Mouse (Mus musculus) kidney, embryonic 14.5 days (tissue): ENCODE results near the gene Ilk. TPM values are rescaled to one million over a fixed set of nuclear protein-coding genes. Genes with fewer than 3 reads are reported as not detected.

Source experiments
- ATAC-seq: fragments of 200-750 bp; cut with Nextera tagmentation; 2 replicates; pipeline ENCODE4 v1.8.0; 2017; ENCODE audit warnings: moderate number of reproducible peaks, mild to moderate bottlenecking, moderate TSS enrichment, moderate library complexity; ENCODE audit not compliant: low FRiP score, low TSS enrichment
- H3K27ac ChIP-seq: fragments of 300-500 bp; sonication (generic); 2 replicates; pipeline ENCODE4 v1.5.1; 2014; ENCODE audit warnings: low read depth, mild to moderate bottlenecking, low read length, moderate library complexity, mixed read lengths
- H3K27me3 ChIP-seq: fragments of 300-500 bp; sonication (generic); 2 replicates; pipeline ENCODE4 v1.6.1; 2014; ENCODE audit warnings: mild to moderate bottlenecking, low read length; ENCODE audit not compliant: control insufficient read depth, insufficient read depth
- H3K36me3 ChIP-seq: fragments of 300-500 bp; sonication (generic); 2 replicates; pipeline ENCODE4 v1.6.1; 2014; ENCODE audit warnings: low read length, mixed read lengths; ENCODE audit not compliant: control insufficient read depth, insufficient read depth
- H3K4me1 ChIP-seq: fragments of 300-500 bp; sonication (generic); 2 replicates; pipeline ENCODE4 v1.6.1; 2014; ENCODE audit warnings: low read length, mixed read lengths; ENCODE audit not compliant: control insufficient read depth, insufficient read depth
- H3K4me2 ChIP-seq: fragments of 300-500 bp; sonication (generic); replicated peaks from 2 replicates; pipeline ENCODE4 v1.6.1; 2014; ENCODE audit warnings: low read depth, mild to moderate bottlenecking, low read length
- H3K4me3 ChIP-seq: fragments of 300-500 bp; sonication (generic); 2 replicates; pipeline ENCODE4 v1.5.1; 2014; ENCODE audit warnings: mild to moderate bottlenecking, low read length
- H3K9ac ChIP-seq: fragments of 300-500 bp; sonication (generic); 2 replicates; pipeline ENCODE4 v1.6.1; 2014; ENCODE audit warnings: low read depth, mild to moderate bottlenecking, low read length, moderate library complexity
- H3K9me3 ChIP-seq: fragments of 300-500 bp; sonication (generic); 2 replicates; pipeline ENCODE4 v1.6.1; 2016; ENCODE audit warnings: low read length; ENCODE audit not compliant: control insufficient read depth
- WGBS: fragments of 180-500 bp; shearing (Covaris S2); extraction: QIAGEN DNeasy Blood & Tissue Kit; methylation state at CpG from one replicate; pipeline ENCODE4 v1.1.7; 2014; 5-methylcytosine and 5-hydroxymethylcytosine counted together
- polyA plus RNA-seq: library from polyadenylated mRNA; unstranded; fragments of >200 nt; fragmentation: Nextera tagmentation; extraction: Ambion mirVana; gene quantifications from 2 replicates; pipeline ENCODE4 v1.2.1, GENCODE M21; 2014

The Ilk gene
- polyA plus RNA-seq, 1 experiment from 2014 or later: 305 TPM

DNA sequence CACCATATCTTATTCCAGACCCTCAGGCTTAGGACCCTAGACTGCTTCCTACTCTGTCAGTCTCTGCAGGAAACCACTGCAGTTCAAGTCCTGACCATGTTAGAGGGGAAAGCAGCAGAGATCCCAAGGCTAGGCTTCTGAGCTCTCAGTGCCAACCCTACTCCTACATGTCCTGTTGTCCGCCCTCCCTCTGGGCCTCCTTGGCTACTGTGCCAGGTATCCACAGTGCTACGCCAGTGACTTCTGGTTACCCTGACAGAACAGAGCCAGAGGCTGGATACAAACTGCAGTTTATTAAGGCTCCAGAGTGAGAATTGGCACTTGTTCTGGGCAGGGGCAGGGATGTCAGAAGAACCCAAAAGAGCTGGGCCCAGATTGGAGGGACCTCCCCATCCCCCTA lies 16.3 kb downstream of the Ilk start:
- ATAC-seq: peak; percentile 14; the same call in 1 of the 2 replicates
- H3K9ac ChIP-seq: no peak overlapping the region
- H3K4me1 ChIP-seq: peaks cover 4% of the 10 kb centered on the region; the same call in 1 of the 2 replicates
- WGBS: 90% methylated on average over 2 of the region's 2 CpGs
- H3K27ac ChIP-seq: peak overlapping the region; percentile 17; the same call in 1 of the 2 replicates
- no peak overlapping the region; the same call in 1 of the 2 replicates for H3K4me2 ChIP-seq
- H3K9me3 ChIP-seq: no peaks in the 10 kb centered on the region
- H3K36me3 ChIP-seq: peaks cover 67% of the 10 kb centered on the region
- H3K4me3 ChIP-seq: no peak overlapping the region
- H3K27me3 ChIP-seq: no peaks in the 10 kb centered on the region

DNA sequence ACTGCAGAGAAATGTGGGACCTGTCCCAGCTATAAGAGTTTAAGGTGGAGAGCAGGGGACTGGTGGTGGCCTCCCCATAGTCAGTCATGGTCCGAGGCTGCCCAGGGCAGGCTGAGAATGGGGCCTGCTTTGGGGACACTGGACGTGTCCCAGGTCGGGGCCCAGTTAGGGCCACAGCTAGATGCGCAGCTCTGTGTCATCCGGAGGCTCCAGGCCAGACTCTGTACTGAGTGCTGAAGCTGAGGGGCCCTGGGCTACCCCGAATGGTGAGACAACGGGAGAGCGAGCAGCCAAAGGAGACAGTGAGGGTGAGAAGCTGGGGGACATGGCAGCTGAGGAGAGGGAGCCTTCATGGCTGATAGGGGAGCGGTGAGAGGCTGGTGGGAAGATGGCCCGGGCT lies 16.9 kb downstream of the Ilk start:
- no peaks in the 10 kb centered on the region for H3K9me3 ChIP-seq

DNA sequence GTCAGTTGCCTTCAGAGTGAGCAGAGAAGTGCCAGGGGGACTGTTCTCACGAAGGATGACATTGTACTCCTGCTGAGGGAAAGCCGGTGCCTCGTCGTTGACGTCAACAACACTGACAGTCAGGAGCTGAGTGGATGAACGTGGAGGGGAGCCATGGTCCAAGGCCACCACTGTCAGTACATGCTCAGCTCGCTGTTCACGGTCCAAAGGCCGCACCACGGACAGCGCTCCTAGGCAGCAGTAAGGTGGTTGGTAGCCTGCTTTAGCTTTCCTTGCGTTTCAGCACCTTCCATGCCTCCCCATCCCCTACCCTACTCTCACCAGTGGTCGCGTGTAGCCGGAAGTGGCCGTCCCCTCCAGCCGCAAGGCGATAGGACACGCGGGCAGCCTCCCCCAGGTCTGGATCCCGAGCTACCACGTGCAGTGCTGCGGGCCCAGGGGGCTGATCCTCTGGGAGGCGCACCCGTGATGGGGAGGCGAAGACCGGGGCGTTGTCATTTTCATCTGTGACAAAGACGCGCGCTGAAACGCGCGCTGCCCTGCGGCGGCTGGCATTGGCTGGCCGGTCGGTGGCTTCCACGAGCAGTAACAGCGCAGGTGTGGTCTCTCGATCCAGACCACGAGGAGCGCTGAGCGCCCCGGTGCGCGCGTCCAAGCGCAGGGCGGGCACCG lies 25.6 kb downstream of the Ilk start:
- ATAC-seq: peak; percentile 46; the same call in 1 of the 2 replicates
- peak overlapping the region; percentile 13; the same call in 1 of the 2 replicates for H3K4me2 ChIP-seq

More for the DNA sequence above, 16.9 kb downstream of the Ilk start:
- Histone ChIP-seq H3K4me3 (no peak overlapping the region), H3K27me3 (no peaks in the 10 kb centered on the region), H3K27ac (no peak overlapping the region), H3K36me3 (peaks cover 67% of the 10 kb centered on the region), H3K4me2 (no peak overlapping the region), H3K4me1 (peaks cover 4% of the 10 kb centered on the region; the same call in 1 of the 2 replicates), H3K9ac (no peak overlapping the region)
- WGBS: 86% methylated on average over 10 of the region's 10 CpGs
- ATAC-seq: no peak

DNA sequence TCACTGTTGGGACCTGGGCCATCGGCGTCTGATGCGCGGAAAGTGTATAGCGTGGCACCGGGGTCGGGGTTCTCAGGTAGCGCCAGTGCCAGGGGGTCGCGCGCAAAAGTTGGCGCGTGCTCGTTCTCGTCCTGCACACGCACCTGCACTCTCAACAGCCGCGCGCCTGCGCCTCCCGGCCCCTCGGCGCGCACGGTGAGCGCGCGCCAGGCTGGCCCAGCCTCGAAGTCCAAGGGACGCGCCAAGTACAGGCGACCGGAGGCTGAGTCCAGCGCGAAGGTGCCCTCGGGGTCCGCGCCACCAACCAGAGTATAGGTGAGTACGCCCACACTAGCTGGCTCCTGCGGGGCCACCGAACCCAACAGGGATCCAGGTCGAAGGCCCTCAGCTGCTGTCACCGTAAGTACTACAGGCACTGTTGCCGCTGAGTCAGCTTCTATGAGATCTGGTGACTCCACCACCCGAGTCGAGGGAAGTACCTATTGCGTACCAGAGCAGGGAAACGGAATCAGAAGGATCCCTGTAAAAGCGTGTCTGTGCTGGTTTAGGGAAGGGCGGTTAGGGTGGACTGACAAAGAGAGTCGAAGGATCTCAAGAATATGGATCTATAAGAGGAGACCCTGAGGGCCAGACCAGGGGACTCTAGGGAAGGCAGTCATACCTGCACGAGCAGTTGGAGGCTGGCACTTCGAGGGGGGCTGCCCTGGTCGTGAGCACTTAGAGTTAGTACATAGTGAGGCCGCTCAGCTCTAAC lies 26.3 kb downstream of the Ilk start:
- Histone ChIP-seq H3K36me3 (peaks cover 78% of the 10 kb centered on the region), H3K4me3 (no peak overlapping the region), H3K4me2 (peak overlapping the region; percentile 13; the same call in 1 of the 2 replicates), H3K9me3 (no peaks in the 10 kb centered on the region), H3K4me1 (peaks cover 5% of the 10 kb centered on the region), H3K27me3 (no peaks in the 10 kb centered on the region), H3K9ac (no peak overlapping the region), H3K27ac (no peak overlapping the region)
- 45% methylated on average over 55 of the region's 55 CpGs for WGBS
- no peak for ATAC-seq

More for the DNA sequence above, 25.6 kb downstream of the Ilk start:
- H3K4me3 ChIP-seq: no peak overlapping the region
- 36% methylated on average over 51 of the region's 51 CpGs for WGBS
- H3K27me3 ChIP-seq: no peaks in the 10 kb centered on the region
- no peaks in the 10 kb centered on the region for H3K9me3 ChIP-seq
- no peak overlapping the region for H3K27ac ChIP-seq
- H3K4me1 ChIP-seq: no peaks in the 10 kb centered on the region
- peaks cover 86% of the 10 kb centered on the region for H3K36me3 ChIP-seq
- no peak overlapping the region for H3K9ac ChIP-seq

DNA sequence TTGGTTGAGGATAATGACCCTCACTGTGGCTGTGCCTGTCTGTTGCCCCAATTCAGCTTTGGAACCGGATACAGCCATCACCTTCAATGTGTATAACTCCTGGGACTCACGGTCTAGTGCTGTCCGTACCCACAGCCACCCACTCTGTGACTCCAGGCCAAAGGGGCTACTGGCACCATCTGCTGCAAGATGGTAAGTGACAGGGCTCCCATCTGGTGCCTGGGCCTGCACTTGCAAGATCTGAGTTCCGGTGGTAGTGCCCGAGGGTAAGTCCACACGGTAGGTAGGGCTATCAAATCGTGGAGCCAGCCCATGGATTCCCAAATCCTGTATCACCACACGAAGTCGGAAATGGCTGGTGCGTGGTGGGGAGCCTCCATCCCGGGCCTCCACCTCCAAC lies 27.9 kb downstream of the Ilk start:
- 97% methylated on average over 11 of the region's 11 CpGs for WGBS
- Histone ChIP-seq H3K4me3 (no peak overlapping the region), H3K4me2 (no peak overlapping the region), H3K9me3 (no peaks in the 10 kb centered on the region), H3K27me3 (no peaks in the 10 kb centered on the region), H3K4me1 (peaks cover 17% of the 10 kb centered on the region), H3K27ac (no peak overlapping the region), H3K36me3 (peaks cover 63% of the 10 kb centered on the region), H3K9ac (no peak overlapping the region)
- ATAC-seq: no peak

DNA sequence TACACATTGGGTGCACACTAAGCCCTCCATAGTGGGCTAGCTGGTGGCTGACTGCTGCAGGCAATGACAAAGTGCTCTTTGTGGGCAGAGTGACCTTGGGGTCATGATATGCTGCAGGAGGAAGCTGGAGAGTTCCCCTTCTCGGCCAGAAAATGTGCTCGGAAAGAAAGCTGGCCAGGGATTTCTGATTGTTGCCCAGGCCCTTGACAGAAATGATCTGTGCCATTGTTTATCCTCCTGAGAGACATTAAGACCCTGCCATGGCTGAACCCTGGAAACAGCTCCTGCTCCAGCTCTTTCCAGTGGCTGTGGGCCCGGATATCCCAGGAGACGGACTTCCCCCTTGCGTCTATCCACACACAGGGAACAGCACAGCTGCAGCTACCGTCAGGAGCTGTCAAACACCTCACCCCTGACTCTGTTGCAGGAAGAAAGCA lies 31.4 kb downstream of the Ilk start:
- no peaks in the 10 kb centered on the region for H3K27me3 ChIP-seq
- H3K27ac ChIP-seq: no peak overlapping the region
- H3K9me3 ChIP-seq: no peaks in the 10 kb centered on the region
- H3K4me3 ChIP-seq: no peak overlapping the region
- H3K4me1 ChIP-seq: peaks cover 20% of the 10 kb centered on the region
- no peak overlapping the region for H3K9ac ChIP-seq
- 16% methylated on average over 6 of the region's 6 CpGs for WGBS
- peaks cover 70% of the 10 kb centered on the region for H3K36me3 ChIP-seq
- peak; percentile 47; the same call in 1 of the 2 replicates for ATAC-seq
- no peak overlapping the region; the same call in 1 of the 2 replicates for H3K4me2 ChIP-seq

DNA sequence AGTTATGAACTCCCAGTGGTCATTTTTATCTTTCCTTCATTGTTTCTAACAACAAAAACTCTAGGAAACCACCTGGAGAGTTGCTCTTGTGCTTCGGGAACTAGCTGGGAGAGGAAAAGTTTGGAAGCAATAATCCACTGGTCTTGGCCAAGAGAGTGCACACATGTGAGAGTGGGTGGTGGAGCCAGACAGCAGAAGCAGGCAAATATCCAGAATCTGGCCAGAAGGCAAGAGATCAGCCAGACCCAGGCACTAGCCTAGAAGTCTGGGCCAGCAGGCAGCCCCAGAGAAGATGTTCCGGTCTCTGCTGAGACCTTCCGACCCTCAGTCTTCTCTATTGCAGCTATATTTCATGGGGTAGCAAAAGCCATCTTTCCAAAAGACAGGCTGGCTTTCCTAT lies 33.6 kb downstream of the Ilk start:
- Histone ChIP-seq H3K4me3 (no peak overlapping the region), H3K27me3 (no peaks in the 10 kb centered on the region), H3K9me3 (no peaks in the 10 kb centered on the region), H3K27ac (no peak overlapping the region), H3K9ac (no peak overlapping the region), H3K36me3 (peaks cover 51% of the 10 kb centered on the region), H3K4me2 (no peak overlapping the region), H3K4me1 (peaks cover 32% of the 10 kb centered on the region)
- no peak for ATAC-seq
- 63% methylated on average over 3 of the region's 3 CpGs for WGBS

DNA sequence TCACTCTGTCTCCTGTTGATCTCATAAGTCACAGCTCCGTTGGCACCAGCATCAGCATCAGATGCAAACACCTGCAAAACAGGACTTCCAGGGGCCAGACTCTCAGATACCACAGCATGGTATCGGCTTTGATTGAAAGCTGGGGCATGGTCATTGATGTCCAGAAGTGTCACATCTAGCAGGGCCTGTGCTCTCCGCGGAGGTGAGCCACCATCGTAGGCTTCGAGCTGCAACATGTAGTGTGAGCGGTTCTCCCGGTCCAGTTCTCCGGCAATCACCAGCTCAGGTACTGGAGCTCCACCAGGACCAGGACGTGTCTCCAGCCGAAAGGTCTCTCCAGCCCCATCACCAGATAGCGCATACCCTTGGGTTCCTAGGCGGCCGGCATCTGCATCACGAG lies 35.9 kb downstream of the Ilk start:
- Histone ChIP-seq H3K27ac (no peak overlapping the region), H3K27me3 (no peaks in the 10 kb centered on the region), H3K9ac (no peak overlapping the region), H3K9me3 (no peaks in the 10 kb centered on the region), H3K4me2 (no peak overlapping the region), H3K4me3 (no peak overlapping the region), H3K4me1 (peaks cover 43% of the 10 kb centered on the region), H3K36me3 (peaks cover 34% of the 10 kb centered on the region)
- WGBS: 91% methylated on average over 15 of the region's 15 CpGs
- ATAC-seq: no peak

DNA sequence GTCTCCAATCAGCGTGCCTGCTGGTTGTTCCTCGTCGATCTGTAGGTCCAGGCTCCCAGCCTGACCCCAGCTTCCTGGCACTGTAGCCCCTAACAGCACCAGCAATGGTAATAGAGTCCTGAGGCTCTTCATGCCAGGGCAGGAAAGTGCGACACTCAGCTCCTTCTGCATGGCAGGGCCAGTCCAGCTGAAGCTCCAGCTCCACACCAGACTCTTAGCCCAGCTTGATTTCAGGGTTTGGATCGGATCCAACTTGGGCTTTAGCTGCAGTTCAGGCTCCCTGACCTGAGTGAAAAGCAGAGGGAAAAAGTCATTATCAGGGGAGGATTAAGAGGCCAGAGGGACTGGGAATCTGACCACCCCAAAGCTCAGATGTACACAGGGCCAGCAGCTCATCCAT lies 36.6 kb downstream of the Ilk start:
- H3K36me3 ChIP-seq: peaks cover 34% of the 10 kb centered on the region
- no peak overlapping the region for H3K9ac ChIP-seq
- H3K9me3 ChIP-seq: no peaks in the 10 kb centered on the region
- no peak overlapping the region for H3K27ac ChIP-seq
- no peak overlapping the region for H3K4me2 ChIP-seq
- WGBS: 91% methylated on average over 5 of the region's 5 CpGs
- no peak for ATAC-seq
- no peak overlapping the region for H3K4me3 ChIP-seq
- H3K27me3 ChIP-seq: no peaks in the 10 kb centered on the region
- H3K4me1 ChIP-seq: peaks cover 43% of the 10 kb centered on the region
